Mouse (Mus musculus) Patski (cell line): ENCODE results near the gene Ndufv1. TPM values are rescaled to one million over a fixed set of nuclear protein-coding genes. Genes with fewer than 3 reads are reported as not detected.

Source experiments
- ATAC-seq: fragments of 100-300 bp; one replicate; pipeline ENCODE4 v1.8.0; 2021
- CTCF ChIA-PET: fragments of 350-600 bp; sonication (Branson Sonifier 250); formaldehyde crosslinking; loops from one replicate; lab custom pipeline; 2022; ENCODE audit warnings: inconsistent platforms; lab: Charles Lee
- POLR2A ChIA-PET: fragments of 350-600 bp; sonication (Branson Sonifier 250); formaldehyde crosslinking; loops from one replicate; lab custom pipeline; 2022; ENCODE audit warnings: antibody characterized with exemption, inconsistent platforms; lab: Charles Lee
- DNase-seq: peaks from one replicate; pipeline ENCODE4 v3.0.0-alpha.2; 2011; ENCODE audit warnings: low read depth, low spot score
- H3K27me3 ChIP-seq: fragments of 371-371 bp; one replicate; pipeline ENCODE4 v1.5.1; 2021
- CTCF ChIP-seq: fragments of 100-300 bp; IDR thresholded peaks from one replicate; pipeline ENCODE4 v1.5.1; 2021
- in situ Hi-C: fragments of 300-500 bp; cut with MboI; formaldehyde crosslinking; loops from 3 replicates; pipeline ENCODE4 v1.11.1; 2018; ENCODE audit warnings: low pct_unique_long_range_greater_than_20kb, mixed read lengths
- polyA plus RNA-seq: library from polyadenylated mRNA; unstranded; gene quantifications from one replicate; pipeline ENCODE4 v1.2.3, GENCODE M21; 2021

Gene Ndufv1
- polyA plus RNA-seq, 1 experiment from 2014 or later = 231 TPM

- in situ Hi-C loops = no loop called here
- ChIA-PET POLR2A (interaction anchor here (0.9 kb wide), 1 partner anchor 10 kb away, joined by 3 read pairs; no protein-coding TSS in a partner anchor), CTCF (interaction anchor here (1.0 to 4.8 kb wide), 4 partner anchors 11 to 44 kb away, joined by 3 to 33 read pairs (median 9); partner anchors contain the start of gene Acy3)
- H3K27me3 ChIP-seq = peaks cover 17% of the 10 kb centered on the region
- no peak for ATAC-seq
- DNase-seq = no peak
- no peak for TF ChIP-seq CTCF
These were observed 14.3 kb downstream of the Ndufv1 start for GRCm38 (mm10) chr19:3998335-3998734.

GRCm38 (mm10) chr19:3997231-3997630 is 15.4 kb downstream of the Ndufv1 start:
- DNase-seq (no peak), ATAC-seq (no peak)
- POLR2A ChIA-PET = no interaction called here
- CTCF ChIA-PET = interaction anchor here (1.0 to 4.8 kb wide), 3 partner anchors 10 to 45 kb away, joined by 3 to 33 read pairs (median 4); partner anchors contain the start of gene Acy3
- H3K27me3 ChIP-seq = peaks cover 21% of the 10 kb centered on the region
- in situ Hi-C loops = no loop called here
- TF ChIP-seq CTCF = no peak

- TF ChIP-seq CTCF = no peak
- H3K27me3 ChIP-seq = peaks cover 21% of the 10 kb centered on the region
- ATAC-seq = no peak
- ChIA-PET POLR2A (interaction anchor here (1.6 kb wide), 1 partner anchor 14 kb away, joined by 5 read pairs; no protein-coding TSS in a partner anchor), CTCF (interaction anchor here (1.3 to 4.8 kb wide), 3 partner anchors 10 to 46 kb away, joined by 3 to 33 read pairs (median 4); partner anchors contain the start of gene Acy3)
- in situ Hi-C loops = no loop called here
- no peak for DNase-seq
These were observed 15.9 kb downstream of the Ndufv1 start for GRCm38 (mm10) chr19:3996747-3997146.

- TF ChIP-seq CTCF = no peak
These were observed 16.5 kb downstream of the Ndufv1 start for GRCm38 (mm10) chr19:3996106-3996505.

GRCm38 (mm10) chr19:3995505-3995904 is 17.1 kb downstream of the Ndufv1 start:
- ATAC-seq = no peak
- DNase-seq = no peak
- ChIA-PET CTCF (interaction anchor here (1.1 to 1.6 kb wide), 5 partner anchors 11 to 35 kb away, joined by 3 to 5 read pairs (median 4); partner anchors contain the start of gene Ndufv1), POLR2A (interaction anchor here (1.6 kb wide), 1 partner anchor 16 kb away, joined by 5 read pairs; no protein-coding TSS in a partner anchor)
- in situ Hi-C loops = no loop called here
- H3K27me3 ChIP-seq = peaks cover 21% of the 10 kb centered on the region
- TF ChIP-seq CTCF = no peak

More at GRCm38 (mm10) chr19:3996106-3996505, 16.5 kb downstream of the Ndufv1 start:
- in situ Hi-C loops = no loop called here
- CTCF ChIA-PET = interaction anchor here (1.1 to 1.6 kb wide), 5 partner anchors 11 to 36 kb away, joined by 3 to 5 read pairs (median 4); partner anchors contain the start of gene Ndufv1
- ATAC-seq (no peak), DNase-seq (no peak)
- POLR2A ChIA-PET = interaction anchor here (1.6 kb wide), 1 partner anchor 15 kb away, joined by 5 read pairs; no protein-coding TSS in a partner anchor
- H3K27me3 ChIP-seq = peaks cover 21% of the 10 kb centered on the region

GRCm38 (mm10) chr19:3994932-3995331 is 17.7 kb downstream of the Ndufv1 start:
- DNase-seq = no peak
- ChIA-PET POLR2A (no interaction called here), CTCF (interaction anchor here (1.1 to 1.6 kb wide), 5 partner anchors 10 to 35 kb away, joined by 3 to 5 read pairs (median 4); partner anchors contain the start of gene Ndufv1)
- no peak for TF ChIP-seq CTCF
- H3K27me3 ChIP-seq = peaks cover 21% of the 10 kb centered on the region
- in situ Hi-C loops = no loop called here
- no peak for ATAC-seq

GRCm38 (mm10) chr19:3992416-3992815 is 20.2 kb downstream of the Ndufv1 start, which contains the start of gene Tbx10:
Gene Tbx10 (plus strand): TSS chr19:3992752.
- no peak for TF ChIP-seq CTCF
- ATAC-seq = no peak
- ChIA-PET POLR2A (no interaction called here), CTCF (interaction anchor here (0.9 to 2.7 kb wide), 2 partner anchors 12 to 46 kb away, joined by 3 to 7 read pairs; no protein-coding TSS in a partner anchor)
- H3K27me3 ChIP-seq = peaks cover 21% of the 10 kb centered on the region
- in situ Hi-C loops = no loop called here
- no peak for DNase-seq

- ChIA-PET POLR2A (no interaction called here), CTCF (interaction anchor here (0.9 to 2.7 kb wide), 2 partner anchors 11 to 45 kb away, joined by 3 to 7 read pairs; no protein-coding TSS in a partner anchor)
- H3K27me3 ChIP-seq = peaks cover 21% of the 10 kb centered on the region
- ATAC-seq (no peak), DNase-seq (no peak)
- TF ChIP-seq CTCF = no peak
- in situ Hi-C loops = no loop called here
These were observed 20.6 kb downstream of the Ndufv1 start for GRCm38 (mm10) chr19:3991966-3992365.

GRCm38 (mm10) chr19:3991562-3991961 is 21.0 kb downstream of the Ndufv1 start:
- POLR2A ChIA-PET = no interaction called here
- no peak for ATAC-seq
- CTCF ChIA-PET = interaction anchor here (0.9 to 2.7 kb wide), 2 partner anchors 11 to 45 kb away, joined by 3 to 7 read pairs; no protein-coding TSS in a partner anchor
- TF ChIP-seq CTCF = no peak
- DNase-seq = no peak
- peaks cover 21% of the 10 kb centered on the region for H3K27me3 ChIP-seq
- in situ Hi-C loops = no loop called here

GRCm38 (mm10) chr19:3990804-3991203 is 21.8 kb downstream of the Ndufv1 start:
- CTCF ChIA-PET = interaction anchor here (1.3 kb wide), 1 partner anchor 78 kb away, joined by 3 read pairs; the partner anchor contains the start of gene Ndufs8
- H3K27me3 ChIP-seq = peaks cover 21% of the 10 kb centered on the region
- ATAC-seq (no peak), DNase-seq (no peak)
- in situ Hi-C loops = no loop called here
- TF ChIP-seq CTCF = no peak
- POLR2A ChIA-PET = no interaction called here
